Mouse (Mus musculus): ENCODE results near the gene Narf. TPM values are rescaled to one million over a fixed set of nuclear protein-coding genes. Genes with fewer than 3 reads are reported as not detected.

Gene Narf
- total RNA-seq, 2 experiments from 2014 or later: 39.2 to 48.9 TPM

- no peak for TF ChIP-seq CTCF (IDR thresholded peaks at IDR 0.05)
- no peak for DNase-seq (ENCODE audit: extremely low spot score in 1 of 2, low spot score in 2 of 2)
- Histone ChIP-seq H3K4me3 (no peak overlapping the region), H3K27ac (no peak overlapping the region)
- intact Hi-C loops (cut with DNase I): no loop called here
Observed at GRCm38 (mm10) chr11:121219776-121220175, 17.3 kb upstream of the Narf start.

DNA sequence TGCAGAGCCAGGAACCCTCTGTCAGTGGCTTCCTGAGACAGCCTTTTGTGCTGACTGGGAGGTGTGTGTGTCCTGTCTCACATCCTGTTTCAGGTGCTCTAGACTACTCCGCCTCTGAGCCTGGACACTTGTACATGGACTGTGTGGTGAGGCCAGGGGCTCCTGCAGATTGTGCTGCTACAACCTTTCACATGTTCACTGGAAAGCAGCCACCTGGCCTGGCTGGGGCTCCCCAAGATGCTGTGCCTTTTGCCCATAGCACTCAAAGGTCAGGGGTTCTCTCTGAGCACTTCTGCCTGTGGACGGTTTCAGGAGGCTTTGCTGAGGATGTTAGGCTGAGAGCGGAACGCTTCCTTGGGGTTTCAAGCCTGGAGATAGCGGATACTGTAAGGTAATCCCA is 16.3 kb upstream of the Narf start:
- intact Hi-C loops (cut with DNase I): no loop called here
- H3K4me3 ChIP-seq: no peak overlapping the region
- no peak for TF ChIP-seq CTCF (IDR thresholded peaks at IDR 0.05)
- H3K27ac ChIP-seq: no peak overlapping the region
- no peak for DNase-seq (ENCODE audit: extremely low spot score in 1 of 2, low spot score in 2 of 2)

DNA sequence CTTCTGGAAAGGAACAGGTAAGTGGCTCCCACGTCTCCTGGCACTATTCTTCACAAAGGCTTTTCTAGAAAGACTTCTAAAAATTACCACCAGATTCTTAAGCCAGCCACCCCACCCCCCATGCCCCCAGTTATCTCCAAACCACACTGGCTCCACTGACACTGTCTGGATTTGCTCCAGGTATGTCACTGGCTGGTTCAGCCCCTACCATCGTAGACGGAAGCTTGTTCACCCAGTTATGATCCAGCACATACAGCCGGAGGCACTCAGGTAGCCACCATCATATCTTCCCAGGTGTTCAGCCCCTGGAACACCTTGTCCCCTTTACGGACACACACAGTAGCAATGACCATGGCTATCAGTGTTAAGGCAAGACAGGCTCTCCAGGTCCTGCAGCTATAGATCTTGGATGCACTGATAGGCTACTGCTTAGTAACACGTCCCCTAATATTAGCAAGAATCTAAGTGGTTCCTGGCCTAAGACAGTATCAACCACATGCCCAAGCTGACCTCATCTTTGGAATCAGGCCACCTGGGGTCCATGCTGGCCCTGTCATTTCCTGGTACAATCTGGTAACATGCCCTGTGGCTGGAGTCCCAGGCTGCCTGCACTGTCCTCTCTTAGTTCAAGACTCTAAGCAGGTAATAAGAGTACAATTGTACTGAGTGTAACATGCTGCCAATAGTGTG is 15.6 kb upstream of the Narf start:
- intact Hi-C loops (cut with DNase I): no loop called here
- H3K27ac ChIP-seq: no peak overlapping the region
- H3K4me3 ChIP-seq: no peak overlapping the region
- no peak for TF ChIP-seq CTCF (IDR thresholded peaks at IDR 0.05)
- no peak for DNase-seq (ENCODE audit: extremely low spot score in 1 of 2, low spot score in 2 of 2)

DNA sequence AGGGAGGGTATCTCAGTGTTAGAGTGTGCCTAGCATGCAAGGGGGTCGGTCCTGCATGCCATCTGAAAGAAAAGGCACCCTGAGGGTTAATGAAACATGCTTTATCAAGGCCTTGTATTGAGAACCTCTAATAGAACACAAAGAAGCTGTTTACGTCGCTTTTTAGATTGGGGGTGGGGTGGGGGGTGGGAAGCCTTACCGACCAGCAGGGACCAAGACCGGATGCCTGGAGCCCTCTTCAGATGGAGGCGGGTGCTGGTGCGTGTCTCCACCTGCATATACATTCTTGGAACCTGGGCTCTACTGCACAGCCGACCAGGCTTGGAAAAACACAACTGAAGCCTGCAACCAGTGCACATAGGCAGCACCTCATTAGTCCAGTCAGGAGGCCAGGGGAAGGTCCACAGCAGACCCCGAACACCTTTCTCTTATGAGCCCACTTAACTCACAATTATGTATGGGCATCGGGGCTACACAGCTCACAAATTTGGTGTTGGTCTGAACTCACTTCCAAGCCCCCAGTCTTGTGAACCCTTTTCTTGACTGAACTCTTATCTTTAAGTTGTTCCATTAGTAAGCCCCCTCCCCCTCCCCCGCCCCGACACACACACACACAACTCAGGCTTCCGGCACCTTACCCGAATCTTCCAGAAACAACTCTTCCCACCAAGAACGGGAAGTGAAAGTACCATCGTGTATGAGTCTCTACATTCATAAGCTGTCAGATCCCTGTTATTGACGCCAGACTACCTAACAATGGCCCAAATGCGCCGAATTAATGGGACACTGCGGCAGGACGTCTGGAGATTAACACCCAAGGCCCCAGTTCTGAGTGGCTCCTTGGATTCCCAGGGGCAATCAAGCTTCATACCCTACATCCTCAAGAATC is 8.7 kb upstream of the Narf start:
- Histone ChIP-seq H3K27ac (peak overlapping the region; percentile 86), H3K4me3 (peak overlapping the region; percentile 94)
- intact Hi-C loops (cut with DNase I): no loop called here
- DNase-seq (ENCODE audit: extremely low spot score in 1 of 2, low spot score in 2 of 2): no peak
- TF ChIP-seq CTCF (IDR thresholded peaks at IDR 0.05): no peak

- peak; percentile 33 for TF ChIP-seq CTCF (IDR thresholded peaks at IDR 0.05)
- intact Hi-C loops (cut with DNase I): no loop called here
- Histone ChIP-seq H3K4me3 (peak within 1 kb of the TSS; percentile 94), H3K27ac (peak within 1 kb of the TSS; percentile 86)
- DNase-seq (ENCODE audit: extremely low spot score in 1 of 2, low spot score in 2 of 2): peak; percentile 63 to 67
Observed at GRCm38 (mm10) chr11:121229018-121229439, 8.0 kb upstream of the Narf start, which contains the start of gene Cybc1. Gene Cybc1 (minus strand): TSS chr11:121229322.

- intact Hi-C loops (cut with DNase I): loop anchor here (10.0 kb wide), 1 partner anchor 204 kb away; the partner anchor contains the start of gene Fn3k
- no peak for TF ChIP-seq CTCF (IDR thresholded peaks at IDR 0.05)
- Histone ChIP-seq H3K4me3 (no peak overlapping the region), H3K27ac (peak overlapping the region; percentile 4; the same call in 1 of the 2 replicates)
- DNase-seq (ENCODE audit: extremely low spot score in 1 of 2, low spot score in 2 of 2): no peak
Observed at GRCm38 (mm10) chr11:121231191-121231590, 5.9 kb upstream of the Narf start.

DNA sequence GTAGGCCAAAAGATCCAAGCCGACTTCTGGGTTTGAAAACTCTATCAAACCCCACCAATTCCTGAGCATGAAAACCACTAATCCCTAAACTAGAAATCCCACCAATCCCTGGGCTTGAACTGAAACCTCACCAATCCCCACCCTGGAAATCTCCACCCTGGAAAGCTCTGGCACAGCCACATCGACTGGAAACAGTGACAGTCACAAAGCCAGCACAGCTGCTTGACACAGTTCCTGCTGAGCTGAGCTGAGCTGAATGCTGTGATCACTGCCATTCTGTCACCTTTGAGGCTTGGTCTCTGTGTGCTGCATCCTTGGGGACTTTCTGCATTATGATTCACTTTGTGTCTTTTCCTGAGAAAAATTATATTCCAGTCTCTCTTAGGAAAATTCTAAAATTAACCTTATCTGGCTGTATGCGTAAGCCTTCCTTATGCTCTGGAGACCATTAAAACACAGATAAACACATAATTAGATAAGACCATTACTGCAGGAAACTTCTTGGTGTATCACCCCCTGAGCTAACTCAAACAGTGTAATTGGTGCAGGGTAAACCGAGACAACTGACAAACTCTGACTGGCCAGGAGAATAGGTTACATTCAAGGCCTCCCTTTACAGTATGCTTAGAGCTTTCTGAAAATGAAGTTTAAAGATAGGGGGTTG is 5.3 kb upstream of the Narf start:
- no peak for TF ChIP-seq CTCF (IDR thresholded peaks at IDR 0.05)
- Histone ChIP-seq H3K27ac (peak overlapping the region; percentile 4), H3K4me3 (no peak overlapping the region)
- DNase-seq (ENCODE audit: extremely low spot score in 1 of 2, low spot score in 2 of 2): no peak
- intact Hi-C loops (cut with DNase I): loop anchor here (10.0 kb wide), 1 partner anchor 203 kb away; the partner anchor contains the start of gene Fn3k

DNA sequence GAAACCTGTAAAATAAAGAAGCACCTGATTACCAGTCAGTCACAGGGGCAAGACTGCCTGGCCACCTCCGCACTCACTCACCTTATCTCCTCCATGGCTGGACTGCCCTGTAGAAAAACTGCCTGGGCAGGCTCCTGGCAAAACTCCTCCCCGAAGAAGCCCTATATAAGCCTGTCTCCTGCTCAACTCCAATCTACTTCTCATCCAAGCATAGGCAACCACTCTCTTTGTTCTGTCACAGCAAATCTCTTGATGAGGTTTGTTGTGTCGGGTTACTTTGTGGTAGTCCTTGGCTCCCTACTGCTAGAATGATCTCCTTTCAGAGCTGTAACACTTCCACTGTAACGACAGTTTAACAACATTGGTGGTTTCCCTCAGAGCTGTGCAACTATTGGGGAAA is 4.3 kb upstream of the Narf start:
- DNase-seq (ENCODE audit: extremely low spot score in 1 of 2, low spot score in 2 of 2): no peak
- no peak overlapping the region for H3K27ac ChIP-seq
- TF ChIP-seq CTCF (IDR thresholded peaks at IDR 0.05): no peak
- intact Hi-C loops (cut with DNase I): loop anchor here (10.0 kb wide), 1 partner anchor 202 kb away; the partner anchor contains the start of gene Fn3k
- H3K4me3 ChIP-seq: no peak overlapping the region

- TF ChIP-seq CTCF (IDR thresholded peaks at IDR 0.05): peak; percentile 57
Observed at GRCm38 (mm10) chr11:121235475-121236238, 1.4 kb upstream of the Narf start.

DNA sequence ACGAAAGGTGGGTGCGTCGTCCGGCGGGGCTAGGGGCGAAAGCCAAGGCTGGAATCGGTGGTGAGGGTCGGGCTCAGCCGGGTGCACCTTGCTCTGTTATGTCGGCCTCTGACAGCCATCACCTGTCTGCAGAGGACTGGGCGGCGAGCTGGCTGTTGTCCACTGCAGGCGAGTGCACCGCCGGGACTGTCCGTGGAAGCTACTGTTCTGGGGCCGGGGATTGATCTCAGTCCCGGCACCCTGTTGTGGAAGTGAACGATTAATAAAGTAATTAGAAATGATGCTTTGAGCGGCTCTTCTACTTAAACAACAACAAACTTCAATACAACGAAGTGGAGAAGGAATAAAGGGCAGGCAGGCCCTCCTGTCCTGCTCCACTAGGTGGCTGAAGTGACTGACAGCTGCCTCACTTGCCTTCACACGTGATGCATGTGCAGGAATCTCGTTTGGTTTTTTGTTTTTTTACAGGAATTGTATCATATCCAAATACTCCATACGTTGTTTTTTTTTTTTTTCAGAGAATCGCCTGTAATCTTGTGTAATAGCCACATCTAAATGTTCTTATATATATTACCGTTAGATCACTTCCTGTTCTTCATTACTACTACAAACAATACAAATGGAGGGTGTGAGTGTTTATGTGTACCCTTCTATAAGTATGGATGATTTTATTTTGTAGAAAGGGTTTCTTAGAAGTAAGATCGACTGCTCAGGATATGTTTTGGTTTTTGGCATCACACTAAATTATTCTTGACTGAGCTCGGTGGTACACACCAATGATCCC is 484 bp downstream of the Narf start:
- peak overlapping the region; percentile 85 for H3K4me3 ChIP-seq
- peak; percentile 36 for TF ChIP-seq CTCF (IDR thresholded peaks at IDR 0.05)
- DNase-seq (ENCODE audit: extremely low spot score in 1 of 2, low spot score in 2 of 2): no peak
- intact Hi-C loops (cut with DNase I): loop anchor here (5.0 to 10.0 kb wide), 2 partner anchors 115 to 197 kb away; partner anchors contain the start of genes Fn3k and Wdr45b
- H3K27ac ChIP-seq: peak overlapping the region; percentile 92

More at GRCm38 (mm10) chr11:121235475-121236238, 1.4 kb upstream of the Narf start:
- DNase-seq (ENCODE audit: extremely low spot score in 1 of 2, low spot score in 2 of 2): no peak
- Histone ChIP-seq H3K4me3 (no peak overlapping the region), H3K27ac (peak overlapping the region; percentile 99)
- intact Hi-C loops (cut with DNase I): loop anchor here (5.0 to 10.0 kb wide), 2 partner anchors 117 to 199 kb away; partner anchors contain the start of genes Fn3k and Wdr45b

Measured in left cerebral cortex, adult 2 months (tissue).